Mouse (Mus musculus) adrenal gland, adult 2 months (tissue): ENCODE measurements at regions not wholly inside any gene's neighbourhood (a gene's known extent, or its start where the extent isn't known, plus 50 kb on each side); places are given as distances from the start of the nearest gene placed in this dataset.

ENCODE experiments used
- DNase-seq: peaks from one replicate; pipeline ENCODE4 v3.0.0; 2021

DNA sequence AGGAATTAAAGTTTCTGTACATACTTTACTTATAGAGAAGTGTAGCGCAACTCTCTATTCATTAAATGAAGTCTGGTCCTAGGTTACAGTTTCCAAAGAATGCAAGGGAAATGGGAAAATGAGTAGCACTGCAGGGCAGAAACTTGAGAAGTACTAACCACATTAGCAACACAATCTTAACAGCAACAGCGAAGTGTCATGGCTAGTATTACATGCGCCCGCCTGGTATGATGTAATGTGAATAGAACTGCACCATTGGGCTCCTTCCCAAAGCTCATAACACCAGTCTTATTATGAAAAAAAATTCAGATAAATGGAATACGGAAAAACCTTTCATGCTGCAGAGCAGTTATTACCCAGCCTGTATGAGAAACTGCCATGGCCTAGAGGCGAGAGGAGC, 201.8 kb upstream of the Gm11042 start:
- DNase-seq = no peak

DNA sequence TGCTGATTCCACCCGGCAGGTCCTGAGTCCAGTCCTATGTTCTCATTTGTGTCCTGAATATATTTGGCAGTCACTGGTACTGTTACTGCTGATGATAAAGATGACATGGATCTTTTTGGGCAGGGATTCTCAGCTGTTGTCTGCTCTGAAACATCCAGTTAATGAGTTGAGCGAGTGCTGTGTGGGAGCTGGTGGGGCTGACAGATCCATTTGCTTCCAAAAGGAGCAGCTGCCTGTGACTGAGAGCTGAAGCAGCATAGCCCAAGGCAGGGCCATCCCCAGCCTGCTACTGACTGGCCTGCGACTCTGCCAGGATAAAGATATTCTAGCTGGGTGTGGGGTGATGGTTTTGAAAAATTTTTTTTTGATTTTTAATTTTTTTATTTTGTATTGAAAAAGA, 200.3 kb upstream of the Gm11042 start:
- DNase-seq = no peak

DNA sequence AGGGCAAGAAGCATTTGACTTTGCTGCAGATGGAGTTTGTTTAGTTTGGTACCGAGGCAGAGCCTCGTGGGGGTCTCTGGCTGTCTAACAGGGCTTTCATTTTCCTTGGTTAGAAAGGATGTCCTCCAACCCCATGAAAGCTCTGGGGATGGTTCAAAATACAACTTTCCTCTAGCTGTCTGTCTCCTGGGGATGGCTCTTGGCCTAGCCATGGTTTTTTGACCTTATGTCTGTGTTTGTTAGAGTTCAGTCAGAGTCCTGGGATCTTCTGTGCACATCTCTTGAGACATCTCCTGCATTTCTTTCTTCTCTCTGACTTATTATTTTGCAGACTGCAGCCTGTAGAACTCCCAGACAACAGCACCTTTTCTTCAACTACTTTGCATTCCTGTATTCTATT, 186.6 kb upstream of the Gm11042 start:
- DNase-seq = no peak

DNA sequence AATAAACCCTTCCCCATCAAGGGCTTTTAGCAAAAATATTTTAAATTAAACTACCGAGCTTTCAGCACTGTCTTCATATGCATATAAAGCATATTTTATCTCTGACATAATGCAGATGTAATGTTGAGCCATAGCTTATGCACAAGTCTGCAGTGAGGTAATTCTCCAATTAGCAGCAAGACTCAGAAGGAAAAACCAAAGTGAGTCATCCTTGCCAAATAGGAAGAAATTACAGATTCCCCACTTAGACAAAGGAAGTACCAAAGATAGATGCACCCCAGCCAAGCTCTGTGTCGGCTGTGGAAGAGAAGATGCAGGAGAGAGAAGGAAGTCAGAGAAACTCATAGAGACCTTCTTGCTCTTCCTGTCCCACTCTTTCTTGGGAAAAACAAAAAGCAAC, 161.4 kb upstream of the Gm11042 start:
- DNase-seq = no peak

DNA sequence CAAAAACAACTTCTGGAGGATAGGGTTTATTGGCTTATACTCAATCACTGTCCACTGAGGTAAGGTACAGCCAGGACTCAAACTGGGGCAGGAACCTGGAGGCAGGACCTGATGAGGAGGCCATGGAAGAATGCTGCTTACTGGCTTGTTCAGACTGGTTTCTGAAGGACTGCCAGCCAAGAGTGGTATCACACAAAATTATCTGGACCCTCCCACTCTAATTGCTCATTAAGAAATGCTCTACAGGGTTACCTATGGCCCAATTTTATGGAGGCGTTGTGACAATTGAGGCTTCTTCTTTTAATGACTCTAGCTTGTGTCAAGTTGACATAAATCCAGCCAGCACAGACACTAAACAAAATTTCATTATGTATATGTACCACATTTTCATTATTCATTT, 158.5 kb upstream of the Gm11042 start:
- DNase-seq = no peak

DNA sequence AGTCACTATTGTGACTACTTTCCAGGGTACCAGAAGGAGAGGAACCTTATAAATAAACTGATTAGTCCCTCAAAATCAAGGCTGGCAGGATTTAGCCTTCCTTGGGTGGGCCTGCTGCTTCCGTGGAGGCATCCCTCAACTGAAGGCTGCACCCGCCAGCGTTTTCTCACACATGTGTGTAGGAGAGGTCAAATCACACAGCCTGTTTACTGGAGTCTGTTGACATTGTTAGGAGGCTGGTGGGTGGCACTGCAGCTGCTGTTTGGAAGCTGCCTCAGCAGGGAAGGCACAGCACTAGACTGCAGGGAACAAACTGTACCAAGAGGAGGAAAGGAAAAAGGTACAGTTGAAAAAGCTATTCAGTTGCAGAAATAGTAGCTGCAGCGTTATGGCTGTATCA, 142.3 kb upstream of the Gm11042 start:
- DNase-seq = no peak

DNA sequence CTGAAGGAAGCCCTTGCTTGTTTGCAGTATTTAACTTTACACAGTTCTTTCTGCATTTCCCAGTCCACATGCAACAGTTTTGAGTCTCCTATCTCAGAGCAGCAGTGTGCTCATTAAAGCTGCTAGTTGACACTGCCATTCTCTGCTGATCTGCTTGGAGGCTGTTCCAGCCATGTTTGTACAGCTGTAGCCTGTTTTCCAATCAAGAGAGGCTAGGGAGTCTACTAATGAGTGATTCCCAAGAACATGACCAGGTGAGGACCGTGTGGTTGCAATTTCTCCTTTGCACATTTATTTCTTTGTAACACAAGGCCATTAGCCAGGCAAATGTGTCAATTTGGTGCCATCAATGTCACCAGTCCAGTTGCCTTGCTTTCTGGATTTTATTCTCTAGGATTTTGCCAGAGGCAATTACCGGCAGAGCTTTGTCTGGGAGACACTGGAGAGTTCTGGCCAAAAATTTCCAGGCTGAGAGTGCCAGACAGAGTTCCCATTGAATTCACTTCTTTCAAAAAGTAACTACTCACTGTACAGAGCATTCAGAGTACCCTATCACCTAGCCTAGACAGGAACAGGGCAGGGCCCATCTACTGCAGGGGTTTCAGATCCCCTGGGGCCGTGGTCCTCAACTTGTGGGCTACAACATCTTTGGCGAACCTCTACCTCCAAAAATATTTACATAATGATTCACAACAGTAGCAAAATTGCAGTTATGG, 136.3 kb upstream of the Gm11042 start:
- no peak for DNase-seq

DNA sequence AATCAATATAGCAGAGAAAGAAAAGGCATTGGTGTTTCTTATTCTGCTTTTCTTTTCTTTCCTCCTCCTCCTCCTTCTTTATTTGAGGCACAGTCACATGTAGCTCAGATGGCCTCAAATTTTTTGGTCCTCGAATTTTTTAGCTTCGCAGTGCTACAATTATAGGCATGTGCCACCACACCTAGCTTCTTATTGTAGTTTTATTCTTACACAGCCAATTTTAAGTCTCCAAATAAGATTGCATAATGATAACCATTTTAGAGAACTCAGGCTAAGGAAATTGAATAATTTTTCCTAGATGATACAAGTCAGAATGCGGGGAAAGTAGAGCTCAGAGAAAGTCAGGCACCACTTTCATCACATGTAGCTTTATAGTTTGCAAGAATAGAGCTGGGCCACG, 132.1 kb upstream of the Gm11042 start:
- DNase-seq = no peak

DNA sequence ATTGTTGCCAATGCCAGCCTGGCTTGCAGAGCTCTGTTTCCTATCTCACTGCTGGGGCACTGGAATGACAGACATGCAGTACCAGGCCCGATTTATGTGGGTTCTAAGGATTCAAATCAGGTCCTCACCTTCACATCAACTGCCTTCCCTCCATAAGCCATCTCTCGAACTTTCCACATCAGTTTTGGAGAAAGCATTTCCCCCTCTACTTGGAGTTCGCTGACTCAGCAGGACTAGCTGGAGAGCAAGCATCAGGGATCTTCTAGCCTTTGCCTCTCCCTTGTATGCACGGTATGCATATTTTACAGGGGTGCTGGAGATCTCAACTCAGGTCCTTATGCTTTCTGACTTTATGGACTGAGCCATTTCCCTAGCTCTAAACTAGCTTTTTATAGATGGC, 118.7 kb upstream of the Gm11042 start:
- no peak for DNase-seq

DNA sequence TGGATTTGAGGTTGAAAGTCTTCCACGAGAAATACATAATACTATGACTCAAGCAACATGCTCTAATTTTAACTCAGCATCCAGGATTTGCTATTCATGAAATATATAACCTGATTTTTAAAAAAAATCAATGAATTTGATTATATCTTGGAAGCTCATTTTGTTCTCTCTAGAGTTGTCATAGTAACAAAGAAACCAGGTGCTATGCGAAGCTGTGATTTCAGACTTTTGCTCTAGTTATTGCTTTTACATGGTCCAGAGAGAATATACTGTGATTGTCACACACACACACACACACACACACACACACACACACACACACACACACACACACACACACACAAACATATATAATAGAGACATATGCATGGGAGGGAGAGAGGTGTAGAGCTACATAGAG, 98.5 kb upstream of the Gm11042 start:
- DNase-seq = no peak

DNA sequence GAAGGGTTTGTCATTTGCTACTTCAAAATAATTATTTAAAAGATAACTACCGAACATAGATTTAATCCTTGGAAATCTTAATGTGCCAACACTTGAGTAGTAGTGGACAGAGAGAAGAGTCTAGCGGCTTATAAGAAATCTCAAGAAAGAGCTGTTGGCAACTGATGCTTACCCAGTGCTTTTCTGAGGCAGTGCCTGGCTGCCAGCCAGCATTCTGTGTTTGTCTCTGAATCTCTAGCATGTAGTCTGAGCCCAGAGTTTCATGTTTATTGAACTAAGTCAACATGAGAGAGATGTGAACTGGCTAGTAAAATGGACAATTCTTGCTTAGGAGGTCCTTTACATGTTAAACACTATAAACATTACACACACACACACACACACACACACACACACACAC, 94.3 kb upstream of the Gm11042 start:
- DNase-seq = no peak

DNA sequence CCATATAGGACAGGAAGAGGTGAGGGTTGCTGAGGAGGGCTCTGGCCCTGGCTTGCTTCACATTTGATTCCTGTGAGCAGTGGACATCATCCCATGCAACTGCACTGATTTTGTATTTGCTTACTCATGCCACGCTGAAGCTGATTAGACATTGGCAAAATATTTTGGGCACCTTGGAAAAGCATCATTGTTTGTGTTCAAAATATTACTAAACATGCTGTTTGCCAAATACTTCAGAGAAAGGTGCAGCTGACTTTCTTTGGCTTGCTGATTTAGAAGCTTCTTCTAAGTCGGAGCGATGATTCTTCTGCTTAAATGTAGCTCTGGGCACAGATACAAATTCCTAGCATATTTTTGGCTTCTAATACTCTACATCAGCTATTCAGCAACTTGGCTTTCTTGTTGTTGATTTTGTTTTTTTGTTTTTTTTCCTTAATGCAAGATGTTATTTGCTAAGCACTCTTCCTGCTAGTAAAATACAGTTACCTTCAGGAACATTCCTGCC, 91.4 kb upstream of the Gm11042 start:
- no peak for DNase-seq

DNA sequence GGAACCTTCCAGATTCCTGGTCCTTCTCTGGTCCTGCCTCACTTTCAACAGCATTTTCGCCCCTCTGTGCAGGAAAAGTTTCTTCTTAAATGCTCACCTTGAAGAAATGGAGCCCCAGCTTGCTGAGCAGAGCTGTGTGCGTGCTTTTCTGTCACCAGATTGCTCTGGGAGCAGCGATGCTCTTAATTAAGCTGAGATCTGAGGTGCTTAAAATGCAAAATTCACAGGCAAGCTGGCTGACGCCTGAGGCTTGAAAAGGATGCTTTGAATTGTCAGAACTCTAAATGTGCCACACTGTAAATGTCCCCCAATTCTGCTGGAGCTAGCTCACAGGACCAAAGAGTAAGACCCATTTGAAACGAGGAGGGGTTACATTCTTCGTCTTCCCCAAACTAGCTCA, 73.6 kb upstream of the Gm11042 start:
- no peak for DNase-seq
